Comparison of ENCODE assay signal across 8 mouse cellular contexts in genomic region chr6:86471317-86471716, GRCm38 (mm10). TPM values are rescaled to one million over a fixed set of nuclear protein-coding genes. Genes with fewer than 3 reads are reported as not detected.
DNase-seq lines count a peak whose midpoint lies in the region; ATAC-seq and TF ChIP-seq lines count a peak whose summit lies in the region.

No protein-coding gene starts in this region.

- TF ChIP-seq POLR2A in liver, adult 2 months (IDR thresholded peaks at IDR 0.05; ENCODE audit: extremely low read depth, insufficient read depth, low read length) = no peak
- TF ChIP-seq POLR2A in embryonic fibroblast, embryonic 13.5 days (IDR thresholded peaks at IDR 0.05; ENCODE audit: low read depth, low read length) = no peak

- peaks cover 2% of the 10 kb centered on the region; the same call in 1 of the 2 replicates for H3K36me3 ChIP-seq in liver, adult 2 months (ENCODE audit: control insufficient read depth, insufficient read depth, low read length)
- H3K36me3 ChIP-seq in intestine, postnatal 0 days (ENCODE audit: control insufficient read depth, insufficient read depth) = peaks cover 27% of the 10 kb centered on the region
- peaks cover 31% of the 10 kb centered on the region for H3K36me3 ChIP-seq in neural tube, embryonic 13.5 days

- no peaks in the 10 kb centered on the region for H3K79me2 ChIP-seq in liver, adult 2 months (ENCODE audit: control insufficient read depth, insufficient read depth, low read length)

- DNase-seq in liver, adult 2 months (ENCODE audit: extremely low read depth, low read depth, low spot score) = no peak
- no peak for DNase-seq in liver
- DNase-seq in thymus, postnatal 14 days = no peak
- DNase-seq in layer of hippocampus, postnatal 10 days (ENCODE audit: low spot score in 2 of 2) = no peak
- no peak for DNase-seq in adrenal gland, postnatal 14 days

- no peaks in the 10 kb centered on the region for H3K9me3 ChIP-seq in intestine, postnatal 0 days (ENCODE audit: control insufficient read depth)
- H3K9me3 ChIP-seq in neural tube, embryonic 13.5 days = no peaks in the 10 kb centered on the region

- peak overlapping the region; percentile 71 for H3K27ac ChIP-seq in liver, adult 2 months (replicated peaks; ENCODE audit: insufficient read depth, low read depth, low read length)
- H3K27ac ChIP-seq in embryonic fibroblast, embryonic 13.5 days (ENCODE audit: insufficient read depth, low read length) = peak overlapping the region; percentile 79
- H3K27ac ChIP-seq in intestine, postnatal 0 days (ENCODE audit: low read depth, low read length) = peak overlapping the region; percentile 80
- H3K27ac ChIP-seq in neural tube, embryonic 13.5 days (replicated peaks) = peak overlapping the region; percentile 97

- WGBS in liver, adult 2 months = 84% methylated on average over 3 of the region's 3 CpGs
- WGBS in intestine, postnatal 0 days = 81% methylated on average over 3 of the region's 3 CpGs
- WGBS in neural tube, embryonic 13.5 days = 90% methylated on average over 3 of the region's 3 CpGs

- peaks cover 14% of the 10 kb centered on the region; the same call in 1 of the 2 replicates for H3K4me1 ChIP-seq in liver, adult 2 months (ENCODE audit: control insufficient read depth, insufficient read depth, low read length)
- H3K4me1 ChIP-seq in embryonic fibroblast, embryonic 13.5 days (ENCODE audit: control insufficient read depth, insufficient read depth, low read length) = peaks cover 6% of the 10 kb centered on the region; the same call in 1 of the 2 replicates
- H3K4me1 ChIP-seq in intestine, postnatal 0 days (replicated peaks; ENCODE audit: control insufficient read depth, insufficient read depth, low read length) = no peaks in the 10 kb centered on the region; the same call in 1 of the 2 replicates
- peaks cover 19% of the 10 kb centered on the region for H3K4me1 ChIP-seq in neural tube, embryonic 13.5 days (replicated peaks)

- peak overlapping the region; percentile 66 for H3K4me2 ChIP-seq in intestine, postnatal 0 days (replicated peaks; ENCODE audit: low read depth)
- H3K4me2 ChIP-seq in neural tube, embryonic 13.5 days = peak overlapping the region; percentile 76

- peak overlapping the region; percentile 76; the same call in 1 of the 2 replicates for H3K9ac ChIP-seq in liver, adult 2 months (ENCODE audit: low read depth, low read length)
- peak overlapping the region; percentile 46 for H3K9ac ChIP-seq in intestine, postnatal 0 days (ENCODE audit: low read depth, low read length)
- peak overlapping the region; percentile 80 for H3K9ac ChIP-seq in neural tube, embryonic 13.5 days

- ATAC-seq in intestine, postnatal 0 days = no peak
- no peak for ATAC-seq in neural tube, embryonic 13.5 days (ENCODE audit: low read depth)

- H3K27me3 ChIP-seq in liver, adult 2 months (ENCODE audit: control insufficient read depth, insufficient read depth, low read length) = no peaks in the 10 kb centered on the region
- H3K27me3 ChIP-seq in intestine, postnatal 0 days (replicated peaks; ENCODE audit: control insufficient read depth, insufficient read depth, low read length) = no peaks in the 10 kb centered on the region
- H3K27me3 ChIP-seq in neural tube, embryonic 13.5 days = no peaks in the 10 kb centered on the region

- H3K4me3 ChIP-seq in liver, adult 2 months (ENCODE audit: insufficient read depth, low read depth, low read length) = 0 out of 2 replicates have a peak overlapping the region, but pooled peaks have one; percentile 54
- no peak overlapping the region for H3K4me3 ChIP-seq in embryonic fibroblast, embryonic 13.5 days (ENCODE audit: insufficient read depth, low read length)
- no peak overlapping the region; the same call in 1 of the 2 replicates for H3K4me3 ChIP-seq in intestine, postnatal 0 days (ENCODE audit: low read depth, low read length)
- H3K4me3 ChIP-seq in neural tube, embryonic 13.5 days = peak overlapping the region; percentile 40

- no peak for TF ChIP-seq CTCF in liver, adult 2 months (IDR thresholded peaks at IDR 0.05; ENCODE audit: low read depth, low read length)
- TF ChIP-seq CTCF in embryonic fibroblast, embryonic 13.5 days (IDR thresholded peaks at IDR 0.05; ENCODE audit: borderline replicate concordance, insufficient read depth, low read length) = no peak
- TF ChIP-seq CTCF in intestine, postnatal 0 days (IDR thresholded peaks at IDR 0.05; ENCODE audit: low read depth) = no peak

RNA-seq across cellular contexts. Expression of gene C87436, which starts 33.1 kb away (rescaled TPM):
- total RNA-seq in liver, adult 2 months (2014; rRNA removed) = 10.1 and 10.2 TPM in 2 replicates
- polyA plus RNA-seq in liver, adult 2 months (2012; rRNA removed) = 7.6 and 7.8 TPM in 2 replicates
- polyA plus RNA-seq in embryonic fibroblast, embryonic 13.5 days (2011; ENCODE audit: insufficient read length, low read depth, missing spikeins) = 9.6 and 9.7 TPM in 2 replicates
- 12.4 and 12.8 TPM in 2 replicates for polyA plus RNA-seq in intestine, postnatal 0 days (2015; fragmentation: Nextera tagmentation; extraction: Ambion mirVana)
- 22.0 and 22.4 TPM in 2 replicates for polyA plus RNA-seq in neural tube, embryonic 13.5 days (2015; fragmentation: Nextera tagmentation; extraction: Ambion mirVana)
- 10 to 100 TPM; 13.6 to 15.9 TPM for total RNA-seq in layer of hippocampus, postnatal 10 days (2021)
- 15.6 and 16.4 TPM in 2 replicates for total RNA-seq in adrenal gland, postnatal 14 days (2021)

RNA-seq across cellular contexts. Expression of gene Gm44790, which starts 44.9 kb away (rescaled TPM):
- 0.83 TPM in 1 of 2 replicates, not detected in the other for total RNA-seq in liver, adult 2 months (2014; rRNA removed)
- 1.5 and 4.0 TPM in 2 replicates for polyA plus RNA-seq in liver, adult 2 months (2012; rRNA removed)
- polyA plus RNA-seq in embryonic fibroblast, embryonic 13.5 days (2011; ENCODE audit: insufficient read length, low read depth, missing spikeins) = not detected in 2 replicates
- not detected in 2 replicates for polyA plus RNA-seq in intestine, postnatal 0 days (2015; fragmentation: Nextera tagmentation; extraction: Ambion mirVana)
- polyA plus RNA-seq in neural tube, embryonic 13.5 days (2015; fragmentation: Nextera tagmentation; extraction: Ambion mirVana) = 0.50 and 0.63 TPM in 2 replicates
- total RNA-seq in layer of hippocampus, postnatal 10 days (2021) = not detected
- total RNA-seq in adrenal gland, postnatal 14 days (2021) = 0.78 TPM in 1 of 2 replicates, not detected in the other

RNA-seq across cellular contexts. Expression of gene Pcbp1, which starts 54.8 kb away (rescaled TPM):
- 38.2 and 59.7 TPM in 2 replicates for total RNA-seq in liver, adult 2 months (2014; rRNA removed)
- 119 and 138 TPM in 2 replicates for polyA plus RNA-seq in liver, adult 2 months (2012; rRNA removed)
- polyA plus RNA-seq in embryonic fibroblast, embryonic 13.5 days (2011; ENCODE audit: insufficient read length, low read depth, missing spikeins) = 176 and 186 TPM in 2 replicates
- 326 and 327 TPM in 2 replicates for polyA plus RNA-seq in intestine, postnatal 0 days (2015; fragmentation: Nextera tagmentation; extraction: Ambion mirVana)
- 431 and 435 TPM in 2 replicates for polyA plus RNA-seq in neural tube, embryonic 13.5 days (2015; fragmentation: Nextera tagmentation; extraction: Ambion mirVana)
- 100 to 1,000 TPM; 159 to 184 TPM for total RNA-seq in layer of hippocampus, postnatal 10 days (2021)
- 260 TPM in 2 replicates for total RNA-seq in adrenal gland, postnatal 14 days (2021)

Comparison
In these comparisons a context has a peak if more than half of its experiments do, and no peak if none do; other contexts are left out.
1. H3K4me3 ChIP-seq: peak in liver, adult 2 months (single experiment) and neural tube, embryonic 13.5 days (single experiment); none in embryonic fibroblast, embryonic 13.5 days (single experiment) and intestine, postnatal 0 days (single experiment).
2. Peak in every context shown above with its lines, with median percentiles within 50 percentile points of each other: H3K27ac ChIP-seq and H3K9ac ChIP-seq.